Mouse (Mus musculus): ENCODE data around the gene Lrrc23. TPM values are rescaled to one million over a fixed set of nuclear protein-coding genes. Genes with fewer than 3 reads are reported as not detected.

Gene Lrrc23
- polyA plus RNA-seq, 3 experiments from 2014 or later = 1.5 to 4.2 (median 3.4) TPM

- ATAC-seq = no peak
Observed at GRCm38 (mm10) chr6:124767536-124767919, 12.0 kb downstream of the Lrrc23 start.

- ATAC-seq = no peak
Observed at GRCm38 (mm10) chr6:124765951-124766350, 13.6 kb downstream of the Lrrc23 start.

- peak; percentile 72 for ATAC-seq
Observed at GRCm38 (mm10) chr6:124759259-124759658, 20.3 kb downstream of the Lrrc23 start.

GRCm38 (mm10) chr6:124758849-124759232, 20.7 kb downstream of the Lrrc23 start:
- ATAC-seq = no peak

- ATAC-seq = no peak
Observed at GRCm38 (mm10) chr6:124757909-124758848, 21.3 kb downstream of the Lrrc23 start.

GRCm38 (mm10) chr6:124757351-124757880, 22.1 kb downstream of the Lrrc23 start:
- no peak for ATAC-seq

- ATAC-seq = peak; percentile 16
Observed at GRCm38 (mm10) chr6:124756652-124757350, 22.7 kb downstream of the Lrrc23 start.

GRCm38 (mm10) chr6:124755831-124756595, 23.5 kb downstream of the Lrrc23 start, which contains the start of the genes Gm45234 and Atn1:
Gene Gm45234 (minus strand): TSS chr6:124756021.
Gene Atn1 (minus strand): TSS chr6:124756524.
- peak; percentile 23 for ATAC-seq

- ATAC-seq = no peak
Observed at GRCm38 (mm10) chr6:124755306-124755705, 24.2 kb downstream of the Lrrc23 start.

GRCm38 (mm10) chr6:124753861-124754260, 25.7 kb downstream of the Lrrc23 start:
- no peak for ATAC-seq

- peak; percentile 74 for ATAC-seq
Observed at GRCm38 (mm10) chr6:124750405-124750804, 29.1 kb downstream of the Lrrc23 start.

GRCm38 (mm10) chr6:124746654-124747632, 32.6 kb downstream of the Lrrc23 start:
- ATAC-seq = no peak

- ATAC-seq = no peak
Observed at GRCm38 (mm10) chr6:124746296-124746605, 33.3 kb downstream of the Lrrc23 start.

- ATAC-seq = peak; percentile 59
Observed at GRCm38 (mm10) chr6:124745490-124746295, 33.8 kb downstream of the Lrrc23 start.

GRCm38 (mm10) chr6:124744755-124745321, 34.7 kb downstream of the Lrrc23 start:
- ATAC-seq = no peak

GRCm38 (mm10) chr6:124743647-124744046, 35.9 kb downstream of the Lrrc23 start:
- no peak for ATAC-seq

GRCm38 (mm10) chr6:124742839-124743514, 36.5 kb downstream of the Lrrc23 start:
- no peak for ATAC-seq

GRCm38 (mm10) chr6:124741842-124742241, 37.7 kb downstream of the Lrrc23 start:
- ATAC-seq = no peak
